Mouse (Mus musculus) liver, adult 2 months (tissue): Measurements from ENCODE around the gene Csrp1.

ENCODE experiments used
- CTCF ChIP-seq: fragments of 200-500 bp; IDR thresholded peaks from 2 replicates; pipeline ENCODE4 v1.5.1; 2011; ENCODE audit warnings: low read depth, low read length, control low read depth
- POLR2A ChIP-seq: fragments of 200-500 bp; IDR thresholded peaks from 2 replicates; pipeline ENCODE4 v1.6.1; 2011; ENCODE audit warnings: low read length, control low read depth; ENCODE audit not compliant: insufficient read depth; ENCODE audit errors: extremely low read depth

DNA sequence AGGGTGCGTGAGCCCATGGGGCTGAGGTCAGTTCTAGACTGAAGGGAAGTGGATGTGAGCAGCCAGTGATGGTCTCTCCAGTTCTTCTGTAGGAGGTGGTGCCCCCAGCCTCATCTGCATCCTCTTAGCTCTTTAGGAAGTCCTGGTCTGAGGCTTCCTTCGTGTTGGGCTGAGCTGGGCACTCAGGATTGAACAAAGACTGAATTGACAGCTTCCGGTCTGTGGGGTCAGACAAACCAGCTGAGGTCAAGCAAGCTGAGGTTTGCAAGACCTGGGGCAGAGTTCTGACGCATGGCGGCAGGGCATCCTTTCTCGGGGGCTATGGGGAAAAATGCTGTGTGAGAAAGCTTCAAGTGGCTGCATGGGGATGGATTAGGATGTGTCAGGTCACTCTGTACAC, 15.6 kb downstream of the Csrp1 start:
- TF ChIP-seq POLR2A (no peak), CTCF (no peak)
